24 mouse cellular contexts compared by ENCODE assay signal in genomic region chr1:143990263-143990662, GRCm38 (mm10). TPM values are rescaled to one million over a fixed set of nuclear protein-coding genes. Genes with fewer than 3 reads are reported as not detected.
DNase-seq lines count a peak whose midpoint lies in the region; ATAC-seq and TF ChIP-seq lines count a peak whose summit lies in the region.
"Had no signal": no experiment of that assay in that cellular context is flagged by ENCODE, and none has a peak within 500 bp of the region (broad histone marks: within the 10 kb centered on the region; RNA-seq: fewer than 3 reads in every experiment).

No protein-coding gene starts in this region.

- no peak for TF ChIP-seq POLR2A in MEL (IDR thresholded peaks at IDR 0.05; ENCODE audit: control insufficient read depth in 1 of 2, insufficient read depth in 1 of 2, low read depth in 1 of 2, low read length in 2 of 2, poor library complexity in 1 of 2)

- no peak overlapping the region for H3K4me2 ChIP-seq in midbrain, embryonic 11.5 days
- no peak overlapping the region for H3K4me2 ChIP-seq in midbrain, embryonic 13.5 days (replicated peaks)
- H3K4me2 ChIP-seq in intestine, embryonic 15.5 days (replicated peaks): no peak overlapping the region
- H3K4me2 ChIP-seq: embryonic facial prominence, embryonic 12.5 days; forebrain, embryonic 13.5 days; midbrain, embryonic 15.5 days; neural tube, embryonic 13.5 days; stomach, embryonic 15.5 days had no signal

- no peak overlapping the region for H3K27ac ChIP-seq in midbrain, embryonic 11.5 days (ENCODE audit: low read depth, low read length)
- no peak overlapping the region for H3K27ac ChIP-seq in midbrain, embryonic 13.5 days
- no peak overlapping the region for H3K27ac ChIP-seq in MEL (ENCODE audit: control insufficient read depth, low read depth, low read length)
- no peak overlapping the region for H3K27ac ChIP-seq in intestine, embryonic 15.5 days
- H3K27ac ChIP-seq: embryonic facial prominence, embryonic 12.5 days; forebrain, embryonic 13.5 days; heart, adult 2 months; midbrain, embryonic 15.5 days; neural tube, embryonic 13.5 days; stomach, embryonic 15.5 days had no signal

- WGBS in midbrain, embryonic 11.5 days: 66% methylated on average over 5 of the region's 5 CpGs
- 61% methylated on average over 5 of the region's 5 CpGs for WGBS in midbrain, embryonic 13.5 days
- 37% methylated on average over 5 of the region's 5 CpGs for WGBS in intestine, embryonic 15.5 days

- H3K9ac ChIP-seq in midbrain, embryonic 11.5 days (ENCODE audit: low read length): no peak overlapping the region
- H3K9ac ChIP-seq in midbrain, embryonic 13.5 days (replicated peaks): no peak overlapping the region
- no peak overlapping the region for H3K9ac ChIP-seq in MEL (ENCODE audit: control insufficient read depth, low read depth, low read length, poor library complexity, severe bottlenecking)
- H3K9ac ChIP-seq in intestine, embryonic 15.5 days: no peak overlapping the region
- H3K9ac ChIP-seq: embryonic facial prominence, embryonic 12.5 days; forebrain, embryonic 13.5 days; midbrain, embryonic 15.5 days; neural tube, embryonic 13.5 days; stomach, embryonic 15.5 days had no signal

- no peaks in the 10 kb centered on the region for H3K9me3 ChIP-seq in midbrain, embryonic 11.5 days (ENCODE audit: control insufficient read depth, low read length)
- no peaks in the 10 kb centered on the region for H3K9me3 ChIP-seq in midbrain, embryonic 13.5 days
- no peaks in the 10 kb centered on the region for H3K9me3 ChIP-seq in MEL (replicated peaks; ENCODE audit: insufficient read depth, low read length)
- no peaks in the 10 kb centered on the region for H3K9me3 ChIP-seq in intestine, embryonic 15.5 days
- H3K9me3 ChIP-seq: embryonic facial prominence, embryonic 12.5 days; forebrain, embryonic 13.5 days; midbrain, embryonic 15.5 days; neural tube, embryonic 13.5 days; stomach, embryonic 15.5 days had no signal

- no peaks in the 10 kb centered on the region for H3K36me3 ChIP-seq in midbrain, embryonic 11.5 days (ENCODE audit: control insufficient read depth, insufficient read depth, low read length)
- no peaks in the 10 kb centered on the region for H3K36me3 ChIP-seq in midbrain, embryonic 13.5 days
- peaks cover 0 to 6% of the 10 kb centered on the region in 2 experiments; a peak in 1 of 4 replicates for H3K36me3 ChIP-seq in MEL (ENCODE audit: control insufficient read depth in 1 of 2, insufficient read depth in 2 of 2, low read length in 2 of 2)
- H3K36me3 ChIP-seq in intestine, embryonic 15.5 days: no peaks in the 10 kb centered on the region
- H3K36me3 ChIP-seq: embryonic facial prominence, embryonic 12.5 days; midbrain, embryonic 15.5 days; neural tube, embryonic 13.5 days; stomach, embryonic 15.5 days had no signal

- TF ChIP-seq EP300 in MEL (IDR thresholded peaks at IDR 0.05; ENCODE audit: low read depth in 1 of 2, low read length in 2 of 2): peak; percentile 36 to 59; a peak in 1 of 4 replicates

- H3K4me3 ChIP-seq in midbrain, embryonic 11.5 days (ENCODE audit: low read depth, low read length): no peak overlapping the region
- no peak overlapping the region for H3K4me3 ChIP-seq in midbrain, embryonic 13.5 days (replicated peaks)
- H3K4me3 ChIP-seq in MEL (ENCODE audit: control insufficient read depth in 1 of 2, insufficient read depth in 1 of 2, low read depth in 2 of 2, low read length in 2 of 2): no peak overlapping the region
- H3K4me3 ChIP-seq in intestine, embryonic 15.5 days (replicated peaks): no peak overlapping the region
- H3K4me3 ChIP-seq: embryonic facial prominence, embryonic 12.5 days; erythroblast, embryonic 14.5 days; forebrain, embryonic 13.5 days; heart, adult 2 months; midbrain, embryonic 15.5 days; neural tube, embryonic 13.5 days; stomach, embryonic 15.5 days had no signal

- TF ChIP-seq CTCF in MEL (IDR thresholded peaks at IDR 0.05 in 2 of 3, conservative IDR thresholded peaks at IDR 0.05 in 1 of 3; ENCODE audit: control insufficient read depth in 1 of 3, insufficient read depth in 1 of 3, low read depth in 2 of 3, low read length in 3 of 3, poor library complexity in 1 of 3, severe bottlenecking in 1 of 3): no peak

- no peaks in the 10 kb centered on the region for H3K4me1 ChIP-seq in midbrain, embryonic 11.5 days (ENCODE audit: control insufficient read depth, insufficient read depth, low read length)
- 0 out of 2 replicates have a peak, but pooled peaks cover 4% of the 10 kb centered on the region for H3K4me1 ChIP-seq in midbrain, embryonic 13.5 days (replicated peaks)
- H3K4me1 ChIP-seq in MEL (ENCODE audit: control insufficient read depth in 1 of 2, insufficient read depth in 2 of 2, low read length in 2 of 2): 0 out of 4 replicates have a peak, but pooled peaks cover 0 to 2% of the 10 kb centered on the region in 2 experiments
- no peaks in the 10 kb centered on the region for H3K4me1 ChIP-seq in intestine, embryonic 15.5 days (replicated peaks)
- H3K4me1 ChIP-seq: forebrain, embryonic 13.5 days; midbrain, embryonic 15.5 days; stomach, embryonic 15.5 days had no signal

- ATAC-seq in midbrain, embryonic 11.5 days (ENCODE audit: low FRiP score): no peak
- no peak for ATAC-seq in midbrain, embryonic 13.5 days
- ATAC-seq in common myeloid progenitor, adult 5-6 weeks (replicated peaks; ENCODE audit: low read depth, poor library complexity, severe bottlenecking): peak; percentile 47
- ATAC-seq in intestine, embryonic 15.5 days: no peak
- ATAC-seq: midbrain, embryonic 15.5 days had no signal

- H3K79me2 ChIP-seq in MEL (ENCODE audit: control insufficient read depth, insufficient read depth, low read length, poor library complexity): no peaks in the 10 kb centered on the region

- H3K27me3 ChIP-seq in midbrain, embryonic 11.5 days (ENCODE audit: control insufficient read depth, insufficient read depth, low read length): no peaks in the 10 kb centered on the region
- no peaks in the 10 kb centered on the region for H3K27me3 ChIP-seq in midbrain, embryonic 13.5 days
- H3K27me3 ChIP-seq in MEL (ENCODE audit: control insufficient read depth in 1 of 2, insufficient read depth in 2 of 2, low read length in 2 of 2): no peaks in the 10 kb centered on the region
- H3K27me3 ChIP-seq in intestine, embryonic 15.5 days (replicated peaks): no peaks in the 10 kb centered on the region
- H3K27me3 ChIP-seq: embryonic facial prominence, embryonic 12.5 days; forebrain, embryonic 13.5 days; midbrain, embryonic 15.5 days; neural tube, embryonic 13.5 days; stomach, embryonic 15.5 days had no signal

- DNase-seq in adrenal gland, adult 8-10 months: peak; percentile 28
- no peak for DNase-seq in adrenal gland, postnatal 4 days (ENCODE audit: low spot score in 2 of 2)
- DNase-seq in midbrain, embryonic 11.5 days (ENCODE audit: low spot score, missing footprints): peak; percentile 62
- peak; percentile 54 for DNase-seq in MEL (ENCODE audit: low read depth, low spot score)
- no peak for DNase-seq in right cerebral cortex, postnatal 14 days
- DNase-seq: cerebellum, adult 8-10 months; gastrocnemius, postnatal 14 days; heart, adult 2 months; heart, postnatal 36 days; kidney, adult 9 months; kidney, postnatal 25 days; left cerebral cortex, postnatal 4 days; liver; lung, postnatal 14 days; right cerebral cortex, postnatal 25 days had no signal

- TF ChIP-seq RAD21 in MEL (IDR thresholded peaks at IDR 0.05; ENCODE audit: low read depth, low read length): no peak

TF ChIP-seq in MEL, 35 proteins besides CTCF, POLR2A, EP300 and RAD21 (continues in another document):
- no peak for TF ChIP-seq UBTF (IDR thresholded peaks at IDR 0.05; ENCODE audit: borderline replicate concordance, insufficient read depth, low read depth, low read length)
- no peak for TF ChIP-seq MYB (IDR thresholded peaks at IDR 0.05; ENCODE audit: low read depth, low read length)
- no peak for TF ChIP-seq NRF1 (IDR thresholded peaks at IDR 0.05; ENCODE audit: insufficient read depth, low read depth, low read length, poor library complexity, severe bottlenecking)
- no peak for TF ChIP-seq TBP (IDR thresholded peaks at IDR 0.05; ENCODE audit: low read depth, low read length)
- TF ChIP-seq NELFE (IDR thresholded peaks at IDR 0.05; ENCODE audit: low read depth, low read length): no peak
- no peak for TF ChIP-seq SMC3 (IDR thresholded peaks at IDR 0.05; ENCODE audit: low read depth, low read length)
- TF ChIP-seq RCOR1 (IDR thresholded peaks at IDR 0.05; ENCODE audit: low read depth, low read length): peak; percentile 66; the same call in 1 of the 2 replicates
- TF ChIP-seq POLR2AphosphoS5 (IDR thresholded peaks at IDR 0.05; ENCODE audit: borderline replicate concordance, low read depth, low read length): no peak
- TF ChIP-seq KAT2A (conservative IDR thresholded peaks at IDR 0.05; ENCODE audit: low read depth, low read length): no peak
- TF ChIP-seq BHLHE40 (IDR thresholded peaks at IDR 0.05; ENCODE audit: borderline replicate concordance, low read depth, low read length): no peak
- 0 out of 2 replicates have a peak, but pooled peaks have one; percentile 16 for TF ChIP-seq TCF12 (IDR thresholded peaks at IDR 0.05; ENCODE audit: low read depth, low read length)
- TF ChIP-seq ETS1 (IDR thresholded peaks at IDR 0.05; ENCODE audit: low read depth, low read length): peak; percentile 41
- no peak for TF ChIP-seq MYC (IDR thresholded peaks at IDR 0.05; ENCODE audit: low read depth, low read length)
- no peak for TF ChIP-seq ZKSCAN1 (IDR thresholded peaks at IDR 0.05; ENCODE audit: low read depth, low read length)
- no peak for TF ChIP-seq USF2 (IDR thresholded peaks at IDR 0.05; ENCODE audit: borderline replicate concordance in 1 of 2, insufficient read depth in 1 of 2, low read depth in 1 of 2, low read length in 2 of 2)
- TF ChIP-seq POLR2AphosphoS2 (IDR thresholded peaks at IDR 0.05; ENCODE audit: low read length): no peak
- peak; percentile 59 for TF ChIP-seq GATA1 (IDR thresholded peaks at IDR 0.05; ENCODE audit: low read depth, low read length)
- TF ChIP-seq MAFK (IDR thresholded peaks at IDR 0.05; ENCODE audit: borderline replicate concordance, low read depth, low read length): no peak
- TF ChIP-seq MXI1 (IDR thresholded peaks at IDR 0.05; ENCODE audit: low read depth, low read length): peak; percentile 31; the same call in 1 of the 2 replicates
- TF ChIP-seq CHD2 (IDR thresholded peaks at IDR 0.05; ENCODE audit: low read length): no peak

RNA-seq across cellular contexts. Expression of gene Rgs2, which starts 13.7 kb away (rescaled TPM):
- total RNA-seq in adrenal gland, adult 8-10 months (2022): 100 to 1,000 TPM; 180 to 417 (median 331) TPM
- total RNA-seq in adrenal gland, postnatal 4 days (2021): 100 to 1,000 TPM; 169 to 213 TPM
- 83.6 and 90.7 TPM in 2 replicates for polyA plus RNA-seq in midbrain, embryonic 11.5 days (2014; fragmentation: Nextera tagmentation; extraction: Ambion mirVana)
- 170 and 177 TPM in 2 replicates for polyA plus RNA-seq in midbrain, embryonic 13.5 days (2015; fragmentation: Nextera tagmentation; extraction: Ambion mirVana)
- 1.2 and 1.3 TPM in 2 replicates for total RNA-seq in MEL (2012; rRNA removed)
- polyA plus RNA-seq in MEL (2012; ENCODE audit: insufficient read depth in 1 of 2, insufficient read length in 2 of 2, low read depth in 1 of 2, low replicate concordance in 2 of 2, missing spikeins in 1 of 2): 1 to 10 TPM in 1 of 2 experiments, not detected in 1; 2.9 TPM
- 98.6 and 123 TPM in 2 replicates for total RNA-seq in common myeloid progenitor, adult 5-6 weeks (2017)
- polyA plus RNA-seq in intestine, embryonic 15.5 days (2015; fragmentation: Nextera tagmentation; extraction: Ambion mirVana): 39.4 and 47.4 TPM in 2 replicates

Comparison
In these comparisons a context has a peak if more than half of its experiments do, and no peak if none do; other contexts are left out.
1. DNase-seq: peak in adrenal gland, adult 8-10 months (single experiment), midbrain, embryonic 11.5 days (single experiment) and MEL (single experiment); none in adrenal gland, postnatal 4 days (0 of 2) and right cerebral cortex, postnatal 14 days (single experiment).
2. RNA of gene Rgs2, which starts 13.7 kb away (total RNA-seq): 180 to 417 TPM in adrenal gland, adult 8-10 months, 169 to 213 TPM in adrenal gland, postnatal 4 days and 98.6 to 123 TPM in common myeloid progenitor, adult 5-6 weeks; 1.2 to 1.3 TPM in MEL; every median in the first group is over 10 times any median in the second.